Mouse (Mus musculus) ES-E14 (cell line): Measurements from ENCODE around the gene Zfp277.

Experiments used
- HCFC1 ChIP-seq: IDR thresholded peaks from 2 replicates; pipeline ENCODE4 v1.6.1; 2012; ENCODE audit warnings: low read length, inconsistent platforms, borderline replicate concordance; ENCODE audit not compliant: insufficient read depth
- ZC3H11A ChIP-seq: IDR thresholded peaks from 2 replicates; pipeline ENCODE4 v1.6.1; 2012; ENCODE audit warnings: low read depth, mild to moderate bottlenecking, inconsistent platforms, low read length, borderline replicate concordance
- ZNF384 ChIP-seq: IDR thresholded peaks from 2 replicates; pipeline ENCODE4 v1.6.1; 2012; ENCODE audit warnings: low read depth, low read length, inconsistent platforms

DNA sequence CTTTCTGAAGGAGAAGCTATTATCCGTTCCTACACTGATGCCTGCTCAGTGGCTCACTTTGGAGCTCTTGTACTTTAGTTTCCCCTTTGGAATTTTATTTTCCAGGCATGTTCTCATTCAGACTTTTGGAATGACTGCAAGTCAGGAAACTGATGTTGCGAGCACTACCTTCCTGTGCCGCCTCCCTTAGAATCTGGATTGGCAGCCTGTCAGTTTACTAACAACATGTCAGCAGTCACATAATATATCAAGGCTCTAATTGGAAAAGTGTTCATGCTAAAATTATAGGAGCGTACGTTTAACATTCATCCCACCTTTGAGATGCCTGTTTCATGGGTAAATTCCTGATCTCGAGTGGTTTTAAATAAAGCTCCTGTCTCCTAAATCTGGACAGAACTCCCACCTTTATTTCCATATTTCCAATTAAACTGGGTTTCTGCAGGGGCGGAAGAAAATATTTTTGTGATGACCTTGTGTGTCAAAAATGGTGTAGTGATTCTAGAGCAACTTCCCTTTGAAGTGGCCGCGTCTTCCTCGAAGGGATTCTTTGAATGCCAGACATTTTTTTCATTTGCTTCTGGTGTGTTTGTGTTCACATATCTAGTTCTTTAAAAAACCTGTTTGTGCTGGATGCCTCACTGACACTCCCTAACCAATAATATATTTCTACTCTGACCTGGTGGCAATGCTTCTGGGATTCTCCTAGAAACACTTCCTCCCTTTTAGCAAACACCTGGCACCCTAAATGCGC is 26.1 kb upstream of the Zfp277 start:
- TF ChIP-seq ZC3H11A (no peak), HCFC1 (no peak), ZNF384 (no peak)
